Mouse (Mus musculus) forebrain, embryonic 16.5 days (tissue): ENCODE results near the gene Zbtb42. TPM values are rescaled to one million over a fixed set of nuclear protein-coding genes. Genes with fewer than 3 reads are reported as not detected.

Source experiments
- microRNA-seq: library from miRNA; unstranded; fragments of <30 nt; microRNA quantifications from one replicate; pipeline ENCODE4, GENCODE M21; 2017
- polyA plus RNA-seq: library from polyadenylated mRNA; unstranded; fragments of >200 nt; fragmentation: Nextera tagmentation; extraction: Ambion mirVana; gene quantifications from 2 replicates; pipeline ENCODE4 v1.2.1, GENCODE M21; 2015

The Zbtb42 gene
- polyA plus RNA-seq, 1 experiment from 2014 or later = 0.92 TPM

Small RNAs within 50 kb of the gene (microRNA-seq; reads per million reads assigned to microRNA genes)
- gene Mir6939 = not detected

Other genes with a start within 250 kb of the Zbtb42 start
- gene A530016L24Rik, start 189.4 kb upstream of the Zbtb42 start, polyA plus RNA-seq = 0.17 and 0.42 TPM in 2 replicates
- 49.7 and 71.7 TPM in 2 replicates for gene Tmem179, start 162.1 kb upstream of the Zbtb42 start, polyA plus RNA-seq
- gene Inf2, start 90.0 kb upstream of the Zbtb42 start, polyA plus RNA-seq = 2.6 TPM in 2 replicates
- 1.8 and 2.4 TPM in 2 replicates for gene Adssl1, start 58.8 kb upstream of the Zbtb42 start, polyA plus RNA-seq
- gene Siva1, start 34.1 kb upstream of the Zbtb42 start, polyA plus RNA-seq = 68.9 and 75.9 TPM in 2 replicates
- 56.9 and 57.1 TPM in 2 replicates for gene Akt1, start 3.9 kb upstream of the Zbtb42 start, polyA plus RNA-seq
- gene Cep170b, start 41.6 kb downstream of the Zbtb42 start, polyA plus RNA-seq = 18.8 and 22.9 TPM in 2 replicates
- 4.0 and 5.3 TPM in 2 replicates for gene Pld4, start 81.8 kb downstream of the Zbtb42 start, polyA plus RNA-seq
- 1.2 TPM in 2 replicates for gene Ahnak2, start 123.8 kb downstream of the Zbtb42 start, polyA plus RNA-seq
- gene Clba1, start 130.1 kb downstream of the Zbtb42 start, polyA plus RNA-seq = 14.3 and 17.3 TPM in 2 replicates
- gene Cdca4, start 150.6 kb downstream of the Zbtb42 start, polyA plus RNA-seq = 71.0 and 80.9 TPM in 2 replicates
- gene Gpr132, start 189.4 kb downstream of the Zbtb42 start, polyA plus RNA-seq = not detected in 2 replicates